In genomic region chr11:18011101-18011733, GRCm38 (mm10) we compare ENCODE assay signal across 8 mouse cellular contexts. TPM values are rescaled to one million over a fixed set of nuclear protein-coding genes. Genes with fewer than 3 reads are reported as not detected.
DNase-seq lines count a peak whose midpoint lies in the region; ATAC-seq lines count a peak whose summit lies in the region.

No protein-coding gene starts in this region.

- no peaks in the 10 kb centered on the region for H3K27me3 ChIP-seq in forebrain, embryonic 14.5 days (replicated peaks; ENCODE audit: control insufficient read depth, insufficient read depth, low read length)
- no peaks in the 10 kb centered on the region for H3K27me3 ChIP-seq in midbrain, embryonic 12.5 days

- 12% methylated on average over 13 of the region's 13 CpGs for WGBS in forebrain, embryonic 14.5 days
- WGBS in midbrain, embryonic 12.5 days = 18% methylated on average over 13 of the region's 13 CpGs

- peak overlapping the region; percentile 40 for H3K4me2 ChIP-seq in forebrain, embryonic 14.5 days (ENCODE audit: low read length)
- H3K4me2 ChIP-seq in midbrain, embryonic 12.5 days (replicated peaks) = peak overlapping the region; percentile 33

- intact Hi-C loops in heart, postnatal 25 days (cut with DNase I) = loop anchor here (5.0 kb wide), 1 partner anchor 861 kb away; no protein-coding TSS in a partner anchor

- peak; percentile 5 for DNase-seq in gastrocnemius, adult 18-20 months (ENCODE audit: low spot score)
- DNase-seq in gastrocnemius, adult 8-10 months (ENCODE audit: low spot score in 2 of 2) = no peak
- peak; percentile 3 to 13 for DNase-seq in cerebellum, adult 18-20 months
- DNase-seq in forebrain, embryonic 14.5 days (ENCODE audit: low spot score) = peak; percentile 72
- DNase-seq in heart, postnatal 25 days (ENCODE audit: low spot score) = peak; percentile 21
- peak; percentile 12 to 24 for DNase-seq in layer of hippocampus, postnatal 36 days
- DNase-seq in urinary bladder, postnatal 14 days (ENCODE audit: low spot score) = peak; percentile 57

- H3K36me3 ChIP-seq in forebrain, embryonic 14.5 days (ENCODE audit: control insufficient read depth, insufficient read depth, low read length) = no peaks in the 10 kb centered on the region
- no peaks in the 10 kb centered on the region for H3K36me3 ChIP-seq in midbrain, embryonic 12.5 days

- H3K9ac ChIP-seq in forebrain, embryonic 14.5 days (ENCODE audit: low read length) = no peak overlapping the region
- H3K9ac ChIP-seq in midbrain, embryonic 12.5 days (replicated peaks) = no peak overlapping the region

- no peak overlapping the region for H3K27ac ChIP-seq in forebrain, embryonic 14.5 days (ENCODE audit: low read depth, low read length)
- no peak overlapping the region for H3K27ac ChIP-seq in midbrain, embryonic 12.5 days (replicated peaks)

- H3K4me1 ChIP-seq in forebrain, embryonic 14.5 days (ENCODE audit: control insufficient read depth, insufficient read depth, low read length) = peaks cover 6% of the 10 kb centered on the region; the same call in 1 of the 2 replicates
- peaks cover 16% of the 10 kb centered on the region for H3K4me1 ChIP-seq in midbrain, embryonic 12.5 days

- ATAC-seq in forebrain, embryonic 14.5 days = peak; percentile 78
- ATAC-seq in midbrain, embryonic 12.5 days (ENCODE audit: low FRiP score, low read depth) = peak; percentile 80

- no peak overlapping the region for H3K4me3 ChIP-seq in forebrain, embryonic 14.5 days (ENCODE audit: low read depth, low read length)
- H3K4me3 ChIP-seq in midbrain, embryonic 12.5 days = no peak overlapping the region

- no peaks in the 10 kb centered on the region for H3K9me3 ChIP-seq in forebrain, embryonic 14.5 days (replicated peaks; ENCODE audit: control insufficient read depth, low read length)
- H3K9me3 ChIP-seq in midbrain, embryonic 12.5 days = no peaks in the 10 kb centered on the region

RNA-seq across cellular contexts. Expression of gene Etaa1, which starts 57.5 kb away (rescaled TPM):
- 1 to 10 TPM; 1.5 to 1.7 TPM for total RNA-seq in gastrocnemius, adult 18-20 months (2021)
- total RNA-seq in gastrocnemius, adult 8-10 months (2022) = 1 to 10 TPM; 1.1 to 1.6 (median 1.4) TPM
- polyA plus RNA-seq in forebrain, embryonic 14.5 days (2014; fragmentation: Nextera tagmentation; extraction: Ambion mirVana) = 11.1 and 11.7 TPM in 2 replicates
- 1 to 10 TPM; 3.0 to 3.4 TPM for total RNA-seq in heart, postnatal 25 days (2021)
- 1 to 10 TPM; 7.6 to 8.3 TPM for total RNA-seq in layer of hippocampus, postnatal 36 days (2021)
- 15.1 and 15.4 TPM in 2 replicates for polyA plus RNA-seq in midbrain, embryonic 12.5 days (2016; fragmentation: Nextera tagmentation; extraction: Ambion mirVana)

Comparison
In these comparisons a context has a peak if more than half of its experiments do, and no peak if none do; other contexts are left out.
1. DNase-seq: peak in gastrocnemius, adult 18-20 months (single experiment), cerebellum, adult 18-20 months (2 of 2), forebrain, embryonic 14.5 days (single experiment), heart, postnatal 25 days (single experiment), layer of hippocampus, postnatal 36 days (2 of 2) and urinary bladder, postnatal 14 days (single experiment); none in gastrocnemius, adult 8-10 months (0 of 2).